Mouse (Mus musculus) CH12.LX (cell line): ENCODE measurements around the gene Psme4. TPM values are rescaled to one million over a fixed set of nuclear protein-coding genes. Genes with fewer than 3 reads are reported as not detected.

ENCODE experiments used
- DNase-seq: peaks from one replicate; pipeline ENCODE4 v3.0.0-alpha.2; 2013; ENCODE audit errors: extremely low read depth
- H3K27ac ChIP-seq: 2 replicates; pipeline ENCODE4 v1.5.1; 2012; ENCODE audit warnings: low read depth, mild to moderate bottlenecking, control low read depth, moderate library complexity; ENCODE audit not compliant: insufficient read depth
- H3K27me3 ChIP-seq: replicated peaks from 2 replicates; pipeline ENCODE3; 2012; ENCODE audit warnings: inconsistent platforms
- H3K36me3 ChIP-seq, 2 experiments: replicated peaks in 1 of 2; 2 replicates each; pipeline versions ENCODE3 to v1.6.1; 2012; ENCODE audit warnings: inconsistent platforms in 1 of 2, low read length in 1 of 2, mild to moderate bottlenecking in 1 of 2, mixed read lengths in 1 of 2, moderate library complexity in 1 of 2; ENCODE audit not compliant: control insufficient read depth in 1 of 2, insufficient read depth in 1 of 2
- H3K4me1 ChIP-seq, 2 experiments: 2 replicates each; pipeline ENCODE4 v1.6.1; 2012; ENCODE audit warnings: inconsistent platforms in 1 of 2, moderate library complexity in 1 of 2; ENCODE audit not compliant: insufficient read depth in 2 of 2, control insufficient read depth in 1 of 2
- H3K4me2 ChIP-seq: 2 replicates; pipeline ENCODE4 v1.6.1; 2012; ENCODE audit warnings: low read depth, mild to moderate bottlenecking, control low read depth; ENCODE audit not compliant: poor library complexity, insufficient read depth, severe bottlenecking
- H3K4me3 ChIP-seq, 3 experiments: fragments of 150-350 bp in 1 of 3; sonication (generic) in 1 of 3; replicated peaks in 1 of 3; 2 replicates each; pipeline versions ENCODE3 to v1.5.1; 2011 to 2012; ENCODE audit warnings: low read depth in 2 of 3, low read length in 2 of 3, mild to moderate bottlenecking in 2 of 3, moderate library complexity in 2 of 3, control low read depth in 1 of 3, improper control_type of control experiment in 1 of 3, inconsistent platforms in 1 of 3, mixed read lengths in 1 of 3; ENCODE audit not compliant: poor library complexity in 1 of 3
- H3K79me2 ChIP-seq: replicated peaks from 2 replicates; pipeline ENCODE4 v1.6.1; 2012; ENCODE audit warnings: mild to moderate bottlenecking, moderate library complexity; ENCODE audit not compliant: control insufficient read depth, poor library complexity, insufficient read depth, severe bottlenecking; ENCODE audit errors: extremely low read depth
- H3K9ac ChIP-seq: 2 replicates; pipeline ENCODE4 v1.6.1; 2012; ENCODE audit warnings: low read depth, mild to moderate bottlenecking, control low read depth, moderate library complexity; ENCODE audit not compliant: insufficient read depth
- H3K9me3 ChIP-seq: replicated peaks from 2 replicates; pipeline ENCODE3; 2012; ENCODE audit warnings: low read length, inconsistent platforms, mixed read lengths
- BHLHE40 ChIP-seq: IDR thresholded peaks from 2 replicates; pipeline ENCODE4 v1.6.1; 2011; ENCODE audit warnings: mild to moderate bottlenecking, low read depth, low read length, improper control_type of control experiment
- CHD1 ChIP-seq: IDR thresholded peaks from 2 replicates; pipeline ENCODE4 v1.6.1; 2012; ENCODE audit warnings: low read depth, low read length, improper control_type of control experiment, inconsistent platforms
- CHD2 ChIP-seq: IDR thresholded peaks from 2 replicates; pipeline ENCODE4 v1.6.1; 2011; ENCODE audit warnings: low read length, improper control_type of control experiment
- CTCF ChIP-seq, 2 experiments: IDR thresholded peaks in 1 of 2; conservative IDR thresholded peaks in 1 of 2; 2 replicates each; pipeline ENCODE4 v1.5.1; 2011 to 2012; ENCODE audit warnings: low read depth in 2 of 2, low read length in 2 of 2, improper control_type of control experiment in 1 of 2, inconsistent platforms in 1 of 2, mild to moderate bottlenecking in 1 of 2, moderate library complexity in 1 of 2
- E2F4 ChIP-seq: IDR thresholded peaks from 2 replicates; pipeline ENCODE4 v1.6.1; 2011; ENCODE audit warnings: low read depth, low read length, improper control_type of control experiment; ENCODE audit not compliant: insufficient replicate concordance
- ELF1 ChIP-seq: IDR thresholded peaks from 2 replicates; pipeline ENCODE4 v1.6.1; 2014; ENCODE audit warnings: low read depth, mild to moderate bottlenecking, inconsistent platforms, low read length, improper control_type of control experiment
- ETS1 ChIP-seq: conservative IDR thresholded peaks from 2 replicates; pipeline ENCODE4 v1.6.1; 2012; ENCODE audit warnings: low read depth, mild to moderate bottlenecking, inconsistent platforms, low read length, improper control_type of control experiment, moderate library complexity
- HCFC1 ChIP-seq: IDR thresholded peaks from 2 replicates; pipeline ENCODE4 v1.6.1; 2012; ENCODE audit warnings: low read depth, mild to moderate bottlenecking, inconsistent platforms, low read length, improper control_type of control experiment
- MAFK ChIP-seq: IDR thresholded peaks from 2 replicates; pipeline ENCODE4 v1.6.1; 2011; ENCODE audit warnings: low read length, improper control_type of control experiment; ENCODE audit not compliant: insufficient replicate concordance
- MAX ChIP-seq: IDR thresholded peaks from 2 replicates; pipeline ENCODE4 v1.6.1; 2011; ENCODE audit warnings: low read length, improper control_type of control experiment
- MAZ ChIP-seq: IDR thresholded peaks from 2 replicates; pipeline ENCODE4 v1.6.1; 2012; ENCODE audit warnings: low read depth, mild to moderate bottlenecking, inconsistent platforms, low read length, improper control_type of control experiment, moderate library complexity
- MEF2A ChIP-seq: IDR thresholded peaks from 2 replicates; pipeline ENCODE4 v1.6.1; 2014; ENCODE audit warnings: low read depth, mild to moderate bottlenecking, inconsistent platforms, low read length, improper control_type of control experiment, borderline replicate concordance
- MXI1 ChIP-seq: IDR thresholded peaks from 2 replicates; pipeline ENCODE4 v1.6.1; 2011; ENCODE audit warnings: mild to moderate bottlenecking, low read depth, low read length, improper control_type of control experiment
- MYC ChIP-seq: IDR thresholded peaks from 2 replicates; pipeline ENCODE4 v1.6.1; 2011; ENCODE audit warnings: low read depth, mild to moderate bottlenecking, improper control_type of control experiment, low read length
- PAX5 ChIP-seq: IDR thresholded peaks from 2 replicates; pipeline ENCODE4 v1.6.1; 2012; ENCODE audit warnings: low read length, inconsistent platforms, mixed read lengths
- POLR2A ChIP-seq: IDR thresholded peaks from 2 replicates; pipeline ENCODE4 v1.6.1; 2011; ENCODE audit warnings: low read depth, mild to moderate bottlenecking, improper control_type of control experiment, low read length
- POLR2AphosphoS2 ChIP-seq: IDR thresholded peaks from 2 replicates; pipeline ENCODE4 v1.6.1; 2011; ENCODE audit warnings: low read depth, low read length, improper control_type of control experiment
- RCOR1 ChIP-seq: conservative IDR thresholded peaks from 2 replicates; pipeline ENCODE4 v1.6.1; 2012; ENCODE audit warnings: low read depth, mild to moderate bottlenecking, inconsistent platforms, low read length, improper control_type of control experiment
- SIN3A ChIP-seq: IDR thresholded peaks from 2 replicates; pipeline ENCODE4 v1.6.1; 2012; ENCODE audit warnings: low read length, improper control_type of control experiment, inconsistent platforms
- TBP ChIP-seq: conservative IDR thresholded peaks from 2 replicates; pipeline ENCODE4 v1.6.1; 2011; ENCODE audit warnings: low read depth, low read length, improper control_type of control experiment
- USF2 ChIP-seq: conservative IDR thresholded peaks from 2 replicates; pipeline ENCODE4 v1.6.1; 2011; ENCODE audit warnings: low read depth, low read length, improper control_type of control experiment
- ZMIZ1 ChIP-seq: IDR thresholded peaks from 2 replicates; pipeline ENCODE4 v1.6.1; 2012; ENCODE audit warnings: low read depth, mild to moderate bottlenecking, inconsistent platforms, low read length, improper control_type of control experiment
- dilution Hi-C: fragments of 300-500 bp; cut with MboI; formaldehyde crosslinking; loops from 2 replicates; pipeline ENCODE4 v1.14.3; 2020; ENCODE audit warnings: low sequenced_read_pairs; ENCODE audit not compliant: extremely low pct_unique_long_range_greater_than_20kb, extremely low pct_ligation_motif_present
- in situ Hi-C: fragments of 300-500 bp; cut with MboI; formaldehyde crosslinking; loops from 3 replicates; pipeline ENCODE4 v1.14.3; 2019; ENCODE audit warnings: low sequenced_read_pairs, low pct_ligation_motif_present, low pct_unique_long_range_greater_than_20kb, mixed read lengths
- polyA plus RNA-seq: library from polyadenylated mRNA; unstranded; fragments of >175 nt; gene quantifications from 2 replicates; pipeline ENCODE4 v1.2.1, GENCODE M21; 2012; ENCODE audit warnings: low read depth; ENCODE audit not compliant: insufficient read length
- total RNA-seq, 2 experiments: library from RNA; depleted of rRNA; stranded (reverse); fragments of 300-350 nt in 1 of 2; fragments of >200 nt in 1 of 2; gene quantifications; 2 replicates each; pipeline ENCODE4 v1.2.3; 2012 to 2014

Gene Psme4
- total and polyA plus RNA-seq, 3 experiments, result 30.7 to 43.8 (median 43.1) TPM

DNA sequence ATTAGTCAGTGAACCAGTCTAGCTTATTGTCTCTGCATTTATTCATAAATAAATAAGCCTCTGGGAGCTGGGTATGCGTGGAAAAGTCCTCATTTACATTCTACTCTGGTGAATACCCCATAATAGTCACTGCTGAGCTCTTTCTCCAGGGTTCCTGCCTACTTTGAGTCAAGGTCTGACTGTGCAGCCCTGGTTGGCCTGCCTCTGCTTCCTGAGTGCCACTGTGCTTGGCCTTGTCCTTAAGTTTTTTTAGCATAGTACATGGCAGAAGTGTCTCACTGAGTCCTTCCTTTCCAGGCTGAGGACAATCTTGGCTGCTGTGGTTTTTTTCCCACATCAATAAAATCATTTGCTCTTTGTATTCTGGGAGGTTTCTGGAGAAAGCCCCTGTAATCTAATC is 149.1 kb downstream of the Psme4 start (continued):
- TF ChIP-seq POLR2A, result no peak
- TF ChIP-seq CHD2, result no peak
- TF ChIP-seq MXI1, result no peak
- TF ChIP-seq SIN3A, result no peak
- TF ChIP-seq, all 38 proteins: peak for 0

DNA sequence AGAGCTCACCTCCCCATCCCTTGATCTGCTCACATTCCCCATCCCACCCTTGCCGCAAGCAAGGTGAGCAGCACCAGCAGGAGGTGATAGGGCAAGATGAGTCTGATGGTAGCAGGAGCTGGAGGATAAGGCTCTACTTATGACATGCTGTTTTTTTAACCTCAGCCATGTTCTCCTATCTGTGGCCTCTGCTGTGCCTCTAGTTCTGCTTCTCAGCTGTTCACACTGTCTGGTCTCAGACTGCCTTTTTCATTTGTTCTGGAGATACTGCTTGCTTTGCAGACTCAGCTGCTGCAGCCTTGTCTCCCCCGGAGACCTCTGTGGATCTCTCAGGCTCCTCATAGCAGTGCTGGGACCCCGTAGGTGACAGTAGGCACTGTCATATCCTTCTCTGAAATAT is 151.8 kb downstream of the Psme4 start:
- Histone ChIP-seq H3K9me3 (no peaks in the 10 kb centered on the region), H3K27ac (no peak overlapping the region), H3K79me2 (no peaks in the 10 kb centered on the region), H3K9ac (no peak overlapping the region), H3K4me2 (no peak overlapping the region), H3K4me1 (no peaks in the 10 kb centered on the region), H3K36me3 (peaks cover 10 to 45% of the 10 kb centered on the region in 2 experiments), H3K4me3 (no peak overlapping the region), H3K27me3 (no peaks in the 10 kb centered on the region)
- TF ChIP-seq ZMIZ1, result no peak
- TF ChIP-seq ELF1, result no peak
- no peak for TF ChIP-seq CHD2
- no peak for TF ChIP-seq ETS1
- TF ChIP-seq MEF2A, result no peak
- no peak for TF ChIP-seq TBP
- no peak for TF ChIP-seq RCOR1
- no peak for TF ChIP-seq POLR2AphosphoS2
- no peak for TF ChIP-seq CTCF (conservative IDR thresholded peaks at IDR 0.05 in 1 of 2, IDR thresholded peaks at IDR 0.05 in 1 of 2; ENCODE audit: low read depth in 2 of 2, low read length in 2 of 2)
- TF ChIP-seq HCFC1, result no peak
- TF ChIP-seq MAZ, result no peak
- TF ChIP-seq BHLHE40, result no peak
- no peak for TF ChIP-seq MAFK
- TF ChIP-seq POLR2A, result no peak
- dilution Hi-C loops (no loop called here), in situ Hi-C loops (no loop called here)
- DNase-seq, result no peak

- Histone ChIP-seq H3K27me3 (no peaks in the 10 kb centered on the region), H3K9ac (no peak overlapping the region), H3K4me3 (no peak overlapping the region), H3K27ac (no peak overlapping the region), H3K4me2 (no peak overlapping the region)
- TF ChIP-seq CHD1 (no peak), POLR2AphosphoS2 (no peak), PAX5 (no peak), HCFC1 (no peak), MAX (no peak), USF2 (no peak), CTCF (conservative IDR thresholded peaks at IDR 0.05 in 1 of 2, IDR thresholded peaks at IDR 0.05 in 1 of 2; ENCODE audit: low read depth in 2 of 2, low read length in 2 of 2) (no peak), E2F4 (no peak), MYC (no peak), POLR2A (no peak), TBP (no peak)
- TF ChIP-seq, all 38 proteins: peak for 0
- peaks cover 23 to 73% of the 10 kb centered on the region in 2 experiments for H3K36me3 ChIP-seq
- H3K79me2 ChIP-seq, result no peaks in the 10 kb centered on the region
- DNase-seq, result no peak
- in situ Hi-C loops, result no loop called here
- dilution Hi-C loops, result no loop called here
- H3K9me3 ChIP-seq, result no peaks in the 10 kb centered on the region
- no peaks in the 10 kb centered on the region for H3K4me1 ChIP-seq
These were observed 156.6 kb downstream of the Psme4 start for GRCm38 (mm10) chr11:30928079-30928478.
